21 mouse cellular contexts compared by ENCODE assay signal in the genomic region with DNA sequence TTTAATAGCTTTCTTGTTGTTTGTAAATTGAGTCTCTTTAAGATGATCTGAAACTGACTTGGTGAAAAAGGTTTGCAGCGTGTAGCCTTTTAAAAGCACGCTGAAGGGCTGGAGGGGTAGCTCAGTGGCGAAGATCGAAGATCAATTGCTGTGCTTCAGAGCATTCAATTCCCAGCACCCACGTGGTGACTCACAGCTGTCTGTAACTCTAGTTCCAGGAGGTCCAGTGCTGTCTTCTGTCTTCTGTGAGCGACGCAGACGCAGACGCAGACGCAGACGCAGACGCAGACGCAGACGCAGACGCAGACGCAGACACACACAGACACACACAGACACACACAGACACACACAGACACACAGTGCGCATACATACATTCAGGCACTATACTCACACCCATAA.
"Had no signal": no experiment of that assay in that cellular context is flagged by ENCODE, and none has a peak within 500 bp of the region (broad histone marks: within the 10 kb centered on the region; RNA-seq: fewer than 3 reads in every experiment).

No protein-coding gene starts in this region.

- H3K27me3 ChIP-seq: heart, embryonic 12.5 days; hindbrain, embryonic 12.5 days; intestine, embryonic 15.5 days; liver, embryonic 13.5 days; liver, embryonic 15.5 days had no signal

- H3K4me3 ChIP-seq: gastrocnemius, adult 2 months; heart, adult 2 months; heart, embryonic 10.5 days; heart, embryonic 12.5 days; hindbrain, embryonic 10.5 days; hindbrain, embryonic 12.5 days; intestine, embryonic 15.5 days; liver, embryonic 13.5 days; liver, embryonic 15.5 days had no signal

- H3K36me3 ChIP-seq: heart, embryonic 10.5 days; heart, embryonic 12.5 days; hindbrain, embryonic 10.5 days; hindbrain, embryonic 12.5 days; intestine, embryonic 15.5 days; liver, embryonic 13.5 days; liver, embryonic 15.5 days had no signal

- DNase-seq: gastrocnemius, adult 2 months; gastrocnemius, postnatal 10 days; gastrocnemius, postnatal 25 days; heart, adult 2 months; heart, postnatal 10 days; heart, postnatal 4 days; kidney, adult 18-20 months; kidney, adult 8-10 months; kidney, postnatal 10 days; kidney, postnatal 36 days; layer of hippocampus, adult 9-11 months; layer of hippocampus, postnatal 36 days; liver; liver, embryonic 13.5 days had no signal

- H3K9me3 ChIP-seq: heart, embryonic 10.5 days; hindbrain, embryonic 10.5 days; hindbrain, embryonic 12.5 days; intestine, embryonic 15.5 days; liver, embryonic 13.5 days; liver, embryonic 15.5 days had no signal

- H3K27ac ChIP-seq: hindbrain, embryonic 10.5 days; hindbrain, embryonic 12.5 days; hindbrain, embryonic 14.5 days; intestine, embryonic 15.5 days; liver, embryonic 13.5 days; liver, embryonic 15.5 days had no signal
